Mouse (Mus musculus) CH12F3 (cell line): Measurements from ENCODE around the gene Pard6a.

Experiments used
- in situ Hi-C: fragments of 300-500 bp; cut with MboI; formaldehyde crosslinking; loops from 2 replicates; pipeline ENCODE4 v1.14.3; 2020; ENCODE audit warnings: low sequenced_read_pairs

Pard6a gene

DNA sequence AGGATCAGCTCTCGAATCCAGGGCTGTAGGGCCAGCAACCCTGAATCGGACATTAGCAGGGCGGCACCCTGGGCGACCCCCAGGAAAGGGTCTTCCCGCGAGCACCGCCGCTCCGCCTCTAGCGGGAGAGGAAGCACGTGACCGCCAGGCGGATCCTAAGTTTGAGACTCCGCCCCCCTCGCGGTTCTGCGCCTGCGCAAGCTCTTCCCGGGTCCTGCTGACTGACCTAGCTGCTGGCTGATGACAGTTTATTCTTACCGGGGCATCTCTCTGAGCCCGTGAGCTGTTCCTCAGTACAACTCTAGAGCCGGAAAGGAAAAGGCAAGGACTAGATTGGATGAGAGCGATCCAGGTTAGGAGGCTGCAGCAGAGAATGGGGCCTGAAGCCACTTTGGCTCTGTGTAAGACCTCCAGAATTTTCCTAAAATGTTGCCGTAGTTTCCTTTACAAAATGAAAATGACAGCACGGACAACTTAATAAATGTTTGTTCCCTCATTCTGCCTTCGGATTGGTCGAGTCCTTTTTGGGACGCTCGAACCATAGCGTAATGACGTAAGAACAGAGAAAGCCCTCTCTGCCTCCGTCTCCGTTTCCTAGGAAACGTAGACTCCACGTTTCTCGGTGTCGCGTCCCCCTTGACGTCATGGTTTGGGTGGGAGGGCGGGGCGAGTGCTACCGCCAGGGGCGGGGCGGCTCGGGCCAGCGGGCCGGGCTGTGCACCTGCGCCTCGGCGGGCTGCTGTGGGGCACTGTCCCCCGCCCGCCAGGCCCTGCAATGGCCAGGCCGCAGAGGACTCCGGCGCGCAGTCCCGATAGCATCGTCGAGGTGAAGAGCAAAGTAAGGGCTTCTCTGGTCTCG lies at the start of gene Pard6a, which contains the start of gene Acd:
Gene Pard6a, plus strand, starts transcription at position 183 of the 859 bp plus-strand sequence.
Gene Acd, minus strand, starts transcription at position 137 of the 859 bp plus-strand sequence.
- in situ Hi-C loops, result no loop called here

DNA sequence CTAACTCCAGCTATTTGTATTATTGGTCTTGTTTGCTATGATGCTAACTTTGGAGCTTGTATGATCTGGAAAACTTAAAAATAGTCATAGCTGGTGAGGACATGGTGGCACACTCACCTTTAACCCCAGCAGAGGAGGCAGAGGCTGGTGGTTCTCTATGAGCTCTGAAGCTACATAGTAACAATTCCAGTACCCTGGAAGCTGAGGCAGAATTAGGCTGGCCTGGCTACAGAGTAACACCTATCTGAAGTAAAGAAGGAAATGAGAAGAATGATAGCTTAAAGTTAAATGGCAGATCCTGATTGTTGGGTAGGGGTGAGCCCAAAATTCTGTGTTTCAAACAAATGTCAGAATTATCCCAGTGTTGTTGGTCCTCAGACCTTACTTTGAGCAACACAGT lies 43.3 kb upstream of the Pard6a start:
- in situ Hi-C loops, result no loop called here

DNA sequence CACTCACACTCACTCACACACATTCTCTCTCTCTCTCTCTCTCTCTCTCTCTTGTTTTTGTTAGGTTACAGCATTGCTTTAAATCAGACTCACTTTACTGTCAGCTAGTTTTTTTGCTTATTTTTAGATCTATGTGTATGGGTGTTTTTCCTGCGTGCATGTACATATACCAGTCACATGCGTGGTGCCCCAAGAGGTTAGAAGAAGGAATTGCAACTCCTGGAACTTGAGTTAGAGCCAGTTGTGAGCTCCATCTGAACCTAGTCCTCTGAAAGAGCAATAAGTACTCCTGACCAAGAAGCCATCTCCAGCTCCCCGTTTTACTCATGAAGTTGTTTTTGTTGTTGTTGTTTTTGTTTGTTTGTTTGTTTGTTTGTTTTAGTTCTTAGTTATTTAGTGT lies 39.8 kb upstream of the Pard6a start:
- in situ Hi-C loops, result no loop called here

- in situ Hi-C loops, result no loop called here
These were observed 23.1 kb upstream of the Pard6a start for GRCm38 (mm10) chr8:105677891-105678290.

DNA sequence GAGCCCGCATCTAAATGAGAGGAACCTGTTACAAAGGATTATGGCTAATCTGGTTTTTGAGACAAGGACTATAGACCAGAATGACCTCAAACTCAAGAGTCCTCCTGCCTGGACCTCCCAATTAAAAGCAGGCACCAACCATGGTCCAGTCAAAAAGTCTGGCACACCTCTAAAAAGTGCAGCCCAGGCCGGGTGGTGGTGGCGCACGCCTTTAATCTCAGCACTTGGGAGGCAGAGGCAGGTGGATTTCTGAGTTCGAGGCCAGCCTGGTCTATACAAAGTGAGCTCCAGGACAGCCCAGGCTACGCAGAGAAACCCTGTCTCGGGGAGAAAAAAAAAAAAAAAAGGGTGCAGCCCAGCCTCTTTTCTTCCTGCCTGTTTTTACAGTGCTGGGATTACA lies 15.6 kb upstream of the Pard6a start:
- in situ Hi-C loops, result no loop called here

- in situ Hi-C loops, result no loop called here
These were observed 15.1 kb upstream of the Pard6a start, which contains the start of gene Carmil2 for GRCm38 (mm10) chr8:105685796-105686308. Carmil2 (plus strand) TSS chr8:105686274.

- in situ Hi-C loops, result no loop called here
These were observed 14.4 kb upstream of the Pard6a start for GRCm38 (mm10) chr8:105686551-105686950.

DNA sequence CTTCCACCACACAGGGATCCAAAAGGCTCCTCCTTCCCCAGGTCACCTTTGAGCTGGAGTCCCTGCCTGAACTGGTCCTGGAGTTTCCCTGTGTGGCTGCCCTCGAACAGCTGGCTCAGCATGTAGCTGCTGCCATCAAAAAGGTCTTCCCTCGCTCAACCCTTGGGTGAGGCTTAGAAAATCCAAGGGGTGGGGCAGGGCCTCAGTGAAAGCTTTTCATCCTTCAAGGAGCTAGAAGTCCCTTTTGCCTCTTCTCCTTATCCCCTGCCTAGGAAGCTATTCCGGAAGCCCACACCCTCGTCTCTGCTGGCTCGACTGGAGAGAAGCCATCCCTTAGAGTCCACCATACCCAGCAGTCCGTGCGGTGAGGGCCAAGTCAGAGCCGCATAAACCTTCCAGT lies 13.4 kb upstream of the Pard6a start:
- in situ Hi-C loops, result no loop called here

GRCm38 (mm10) chr8:105688242-105688752 lies 12.7 kb upstream of the Pard6a start:
- in situ Hi-C loops, result no loop called here

- in situ Hi-C loops, result no loop called here
These were observed 11.5 kb upstream of the Pard6a start for GRCm38 (mm10) chr8:105689256-105689982.

DNA sequence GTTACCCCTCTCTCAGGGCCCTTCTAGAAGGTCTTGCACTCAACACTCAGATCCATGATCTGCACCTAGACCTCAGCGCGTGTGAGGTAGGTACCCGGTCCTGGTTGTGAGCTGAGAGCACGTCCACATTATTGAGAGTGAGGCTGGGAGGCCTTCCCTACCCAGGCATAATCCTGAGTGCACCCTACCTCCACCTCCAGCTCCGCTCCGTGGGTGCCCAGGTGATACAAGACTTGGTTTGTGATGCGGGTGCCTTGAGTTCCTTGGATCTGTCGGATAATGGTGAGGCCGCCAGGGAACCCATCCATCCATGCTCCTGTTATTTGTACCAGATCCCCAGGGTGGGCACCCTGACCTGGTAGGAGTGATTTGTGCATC lies 11.0 kb upstream of the Pard6a start:
- in situ Hi-C loops, result no loop called here

GRCm38 (mm10) chr8:105690978-105691377 lies 10.0 kb upstream of the Pard6a start:
- in situ Hi-C loops, result no loop called here

DNA sequence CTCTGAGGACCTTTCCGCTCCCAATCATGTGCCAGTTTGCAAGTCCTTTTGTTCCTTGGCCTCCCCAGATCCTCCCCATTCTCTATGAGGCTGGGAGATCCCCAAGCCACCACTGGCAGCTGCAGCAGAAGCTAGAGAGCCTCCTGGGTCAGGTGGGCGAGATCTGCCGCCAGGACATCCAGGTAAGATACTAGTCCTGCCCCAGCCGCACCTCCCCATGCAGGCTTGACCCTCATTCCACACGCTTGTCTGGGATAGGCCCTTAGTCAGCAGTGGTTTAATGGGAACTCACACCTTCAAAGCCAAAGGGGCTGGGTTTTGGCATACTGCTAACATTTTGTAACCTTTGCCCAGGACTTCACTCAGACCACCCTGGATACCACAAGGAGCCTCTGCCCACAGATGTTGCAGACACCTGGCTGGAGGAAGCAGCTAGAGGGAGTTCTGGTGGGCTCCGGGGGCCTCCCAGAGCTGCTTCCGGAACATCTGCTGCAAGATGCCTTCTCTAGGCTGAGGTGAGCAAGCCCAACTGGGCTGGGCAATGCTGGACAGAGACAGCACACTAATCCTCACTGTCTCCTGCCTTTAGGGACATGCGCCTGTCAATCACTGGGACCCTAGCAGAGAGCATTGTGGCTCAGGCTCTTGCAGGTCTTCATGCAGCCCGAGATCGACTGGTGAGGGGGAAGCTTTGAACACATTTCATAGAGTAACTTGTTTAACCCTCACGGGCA lies 8.3 kb upstream of the Pard6a start:
- in situ Hi-C loops, result no loop called here

GRCm38 (mm10) chr8:105693648-105694047 lies 7.3 kb upstream of the Pard6a start:
- in situ Hi-C loops, result no loop called here

DNA sequence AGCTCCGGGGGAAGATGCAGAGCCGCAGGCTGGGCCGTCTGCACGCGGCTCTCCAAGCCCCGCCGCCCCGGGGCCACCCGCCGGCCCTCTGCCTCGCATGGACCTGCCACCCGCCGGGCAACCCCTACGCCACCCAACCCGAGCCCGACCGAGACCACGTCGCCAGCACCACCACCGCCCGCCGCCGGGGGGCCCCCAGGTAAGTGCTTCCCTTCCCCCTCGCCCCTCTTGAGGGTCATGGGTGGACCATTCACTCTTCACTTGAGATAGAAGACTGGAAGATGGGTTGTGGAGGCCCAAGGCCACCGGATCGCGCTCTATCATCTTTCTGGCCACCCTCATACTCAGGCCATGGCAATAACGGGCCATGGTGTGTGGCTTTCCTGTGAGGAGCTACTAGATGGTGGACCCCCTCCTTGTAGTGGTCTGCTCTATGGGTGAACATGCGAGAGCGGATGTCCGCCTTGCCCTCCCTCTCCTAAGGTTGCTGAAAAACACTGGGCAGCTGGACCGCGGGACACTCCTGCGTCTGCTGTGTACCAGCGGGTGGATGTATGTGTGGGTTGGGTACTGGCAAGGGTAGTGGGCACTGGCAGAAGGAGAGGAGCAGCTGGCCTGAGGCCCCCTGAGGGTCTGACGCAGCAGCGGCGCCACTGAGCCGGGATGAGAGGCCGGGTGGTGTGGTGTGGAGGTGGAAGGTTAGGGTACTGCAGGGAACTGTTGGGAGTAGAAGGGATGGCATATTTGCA lies 6.7 kb upstream of the Pard6a start:
- in situ Hi-C loops, result no loop called here

DNA sequence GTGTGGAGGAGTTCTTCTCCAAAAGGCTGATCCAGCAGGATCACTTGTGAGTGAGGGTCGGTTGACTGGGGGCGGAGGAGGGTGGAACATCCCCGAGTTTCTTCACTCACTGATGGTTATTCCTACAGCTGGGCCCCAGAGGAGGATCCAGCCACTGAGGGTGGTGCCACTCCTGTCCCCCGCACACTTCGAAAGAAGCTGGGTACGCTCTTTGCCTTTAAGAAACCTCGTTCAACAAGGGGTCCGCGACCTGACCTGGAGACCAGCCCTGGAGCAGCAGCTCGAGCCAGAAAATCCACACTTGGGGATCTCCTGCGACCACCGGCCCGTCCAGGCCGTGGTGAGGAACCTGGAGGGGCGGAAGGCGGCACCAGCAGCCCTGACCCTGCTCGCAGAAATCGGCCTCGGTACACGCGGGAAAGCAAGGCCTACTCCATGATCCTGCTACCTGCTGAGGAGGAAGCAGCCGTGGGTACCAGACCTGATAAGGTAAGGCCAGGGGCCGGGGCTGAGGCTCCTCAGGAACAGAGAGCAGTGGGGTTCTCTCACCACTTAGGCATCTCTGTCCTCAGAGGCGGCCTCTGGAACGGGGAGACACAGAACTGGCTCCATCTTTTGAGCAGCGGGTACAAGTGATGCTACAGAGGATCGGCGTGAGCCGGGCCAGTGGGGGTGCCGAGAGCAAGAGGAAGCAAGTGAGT lies 5.7 kb upstream of the Pard6a start:
- in situ Hi-C loops, result no loop called here

GRCm38 (mm10) chr8:105697196-105697780 lies 3.7 kb upstream of the Pard6a start:
- in situ Hi-C loops, result no loop called here

DNA sequence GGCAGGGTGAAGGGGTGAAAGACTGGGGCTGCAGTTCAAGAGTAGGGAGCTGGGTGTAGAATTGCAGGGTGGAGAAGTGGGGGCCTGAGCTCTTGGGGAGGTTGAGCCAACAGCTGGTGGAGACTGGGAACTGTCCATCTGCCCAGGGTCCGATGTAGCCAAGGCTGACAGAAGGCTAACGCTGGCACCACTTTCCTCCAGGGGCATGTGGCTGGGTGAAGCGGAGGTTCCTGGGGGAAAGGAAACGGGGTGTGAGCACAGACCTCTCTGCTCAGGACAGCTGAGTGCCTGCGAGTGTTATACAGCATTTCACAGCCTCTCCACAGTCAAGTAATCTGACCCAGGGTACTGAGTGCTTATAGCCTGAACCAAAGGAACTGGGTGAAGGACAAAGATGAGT lies 2.2 kb upstream of the Pard6a start:
- in situ Hi-C loops, result no loop called here

DNA sequence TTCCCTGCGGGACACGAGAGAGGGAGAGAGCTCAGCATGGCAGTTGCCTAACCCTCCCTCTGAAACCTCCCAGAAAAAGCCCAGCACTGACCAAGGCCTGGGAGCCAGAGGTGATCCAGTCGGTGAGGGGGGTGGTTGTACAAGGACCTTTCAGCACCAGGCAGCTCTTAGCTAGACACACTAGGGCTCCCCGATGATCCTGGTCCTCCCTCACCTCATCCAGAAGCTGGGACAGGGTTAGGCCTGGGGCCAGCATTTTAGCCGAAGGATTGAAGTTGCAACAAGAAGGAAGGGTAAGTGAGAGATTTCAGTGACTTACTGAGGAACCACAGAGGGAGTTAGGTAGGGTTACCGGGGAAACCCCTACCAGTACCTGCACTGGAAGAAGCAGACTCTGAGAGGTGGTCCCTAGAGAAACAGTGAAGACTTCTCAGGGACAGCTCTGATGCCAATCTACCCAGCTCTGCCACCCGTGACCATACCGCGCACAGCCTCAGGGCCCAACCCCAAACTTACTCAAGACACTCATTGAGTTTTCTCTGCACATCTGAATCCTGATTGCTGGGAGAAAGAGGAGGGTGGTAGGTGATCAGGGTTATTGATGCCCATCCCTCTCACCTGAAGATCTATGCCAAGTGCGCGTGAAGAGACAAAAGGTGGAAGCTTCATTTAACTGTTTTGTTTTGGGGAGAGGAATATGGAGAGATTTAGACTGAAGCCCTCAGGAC lies 1.3 kb upstream of the Pard6a start:
- in situ Hi-C loops, result no loop called here
